Mouse (Mus musculus) heart, adult 2 months (tissue): Measurements from ENCODE around the gene Me1.

Experiments
- CTCF ChIP-seq: fragments of 200-600 bp; IDR thresholded peaks from 2 replicates; pipeline ENCODE4 v1.8.1; 2022; ENCODE audit warnings: antibody characterized with exemption, mild to moderate bottlenecking, moderate library complexity
- EP300 ChIP-seq: fragments of 200-500 bp; IDR thresholded peaks from 2 replicates; pipeline ENCODE4 v1.6.1; 2011; ENCODE audit warnings: low read depth, low read length, control low read depth; ENCODE audit not compliant: insufficient read depth

DNA sequence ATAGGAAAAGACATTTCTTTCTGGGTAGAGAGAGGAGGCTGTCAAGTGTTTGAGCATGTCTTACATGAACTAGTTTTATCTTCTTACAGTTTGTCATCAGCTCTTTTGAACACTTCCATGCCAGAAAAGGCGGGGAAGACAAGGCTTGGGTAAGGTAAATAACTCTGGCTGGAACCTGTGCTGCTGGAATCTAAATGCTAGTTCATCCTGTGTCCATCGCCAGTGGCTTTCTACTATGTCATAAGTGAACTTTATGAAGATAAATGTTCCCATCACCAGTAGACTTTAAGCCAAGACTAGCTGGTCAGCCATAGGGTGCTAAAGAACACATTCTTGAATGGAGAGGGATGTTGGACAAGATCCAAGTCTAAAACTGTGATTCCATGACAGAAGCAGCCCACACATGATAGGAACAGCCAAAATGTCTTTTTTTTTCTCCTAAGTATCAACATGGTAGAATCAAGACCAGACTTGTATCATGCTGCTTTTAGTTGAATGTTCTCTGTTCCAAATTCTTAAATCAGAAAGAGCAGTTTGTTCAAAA, 14.4 kb upstream of the Me1 start:
- TF ChIP-seq EP300: no peak
- no peak for TF ChIP-seq CTCF
